Mouse (Mus musculus) right cerebral cortex, postnatal 4 days (tissue): ENCODE measurements around the gene Rab1a.
"Not testable (repeated sequence)": the region's sequence is repeated elsewhere in the genome, so short reads cannot be mapped to it uniquely, and the experiment has no call there.

Experiments
- DNase-seq: peaks from one replicate; pipeline ENCODE4 v3.0.0-alpha.2; 2022

The Rab1a gene

GRCm38 (mm10) chr11:20221671-20222070, 20.4 kb downstream of the Rab1a start:
- DNase-seq, result not testable (repeated sequence)

GRCm38 (mm10) chr11:20224196-20224595, 23.0 kb downstream of the Rab1a start:
- DNase-seq, result no peak

DNA sequence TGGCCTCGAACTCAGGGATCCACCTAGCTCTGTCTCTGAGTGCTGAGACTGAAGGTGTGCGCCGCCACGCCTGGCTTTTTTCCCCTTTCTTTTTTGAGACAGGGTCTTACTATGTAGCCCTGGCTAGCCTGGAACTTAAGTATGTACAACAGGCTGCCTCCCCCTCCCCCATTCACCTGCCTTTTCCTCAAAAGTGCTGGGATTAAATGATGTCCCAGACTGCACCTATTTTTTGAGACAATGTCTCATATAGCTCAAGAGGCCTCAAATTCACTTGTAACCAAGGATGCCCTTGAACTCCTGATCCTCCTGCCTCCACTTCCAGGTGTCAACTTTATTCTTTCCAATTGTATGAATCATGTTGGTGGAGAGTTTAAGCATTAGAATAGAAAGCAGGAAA, 24.7 kb downstream of the Rab1a start:
- DNase-seq, result no peak

- DNase-seq, result no peak
Observed at GRCm38 (mm10) chr11:20228666-20229065, 27.4 kb downstream of the Rab1a start.

DNA sequence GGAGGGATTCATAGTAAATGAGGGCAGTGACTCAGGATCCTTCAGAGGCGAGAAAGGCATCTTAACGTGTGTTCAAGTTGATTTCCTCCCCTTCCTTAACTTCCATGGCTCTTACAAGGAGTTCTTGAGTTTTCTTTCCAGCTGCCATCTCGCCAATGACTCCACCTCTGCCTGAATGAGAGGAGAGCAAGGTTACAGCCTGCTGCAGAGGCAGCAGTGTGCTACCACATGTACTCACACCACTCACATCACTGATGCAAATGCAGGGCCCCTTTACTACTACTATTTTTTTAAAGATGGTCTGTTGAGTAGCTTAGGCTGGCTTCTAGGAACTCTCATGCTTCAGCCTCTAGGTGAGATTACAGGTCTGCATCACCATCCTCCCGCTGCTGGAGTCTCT, 28.1 kb downstream of the Rab1a start:
- no peak for DNase-seq

GRCm38 (mm10) chr11:20230286-20230685, 29.1 kb downstream of the Rab1a start:
- no peak for DNase-seq

GRCm38 (mm10) chr11:20231128-20231878, 30.1 kb downstream of the Rab1a start:
- no peak for DNase-seq

DNA sequence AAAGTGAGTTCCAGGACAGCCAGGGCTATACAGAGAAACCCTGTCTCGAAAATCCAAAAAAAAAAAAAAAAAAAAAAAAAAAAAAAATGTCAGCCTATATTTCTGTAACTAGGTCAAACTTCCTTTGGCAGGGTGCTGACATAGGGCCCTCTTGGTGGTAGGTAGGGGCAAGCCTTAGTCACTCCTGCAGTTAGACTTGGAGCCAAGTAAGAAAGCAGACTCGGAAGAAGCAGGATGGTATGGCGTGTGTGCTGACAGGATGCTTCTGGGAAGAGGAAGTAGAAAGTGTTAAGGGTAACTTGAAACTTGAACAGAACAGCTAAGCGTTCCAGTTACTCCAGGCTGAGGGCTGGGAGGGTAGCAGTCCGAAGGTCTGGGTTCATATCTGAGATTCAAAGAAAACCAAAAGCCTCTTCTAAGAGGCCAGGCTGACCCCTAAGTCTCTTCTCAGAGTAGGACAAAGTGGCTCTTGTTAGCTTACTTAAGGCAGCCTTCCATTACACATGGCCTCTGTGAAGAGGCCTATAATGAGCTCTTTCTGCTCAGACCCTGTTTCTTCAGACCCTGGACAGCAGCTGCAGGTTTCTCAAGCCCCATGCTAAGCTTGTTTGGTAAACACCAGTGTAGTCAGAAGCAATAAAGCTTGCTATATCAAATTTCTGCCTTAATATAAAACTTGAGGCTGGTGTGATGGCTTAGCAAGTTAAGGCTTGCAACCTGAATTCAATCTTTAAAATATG, 31.0 kb downstream of the Rab1a start:
- DNase-seq, result no peak

DNA sequence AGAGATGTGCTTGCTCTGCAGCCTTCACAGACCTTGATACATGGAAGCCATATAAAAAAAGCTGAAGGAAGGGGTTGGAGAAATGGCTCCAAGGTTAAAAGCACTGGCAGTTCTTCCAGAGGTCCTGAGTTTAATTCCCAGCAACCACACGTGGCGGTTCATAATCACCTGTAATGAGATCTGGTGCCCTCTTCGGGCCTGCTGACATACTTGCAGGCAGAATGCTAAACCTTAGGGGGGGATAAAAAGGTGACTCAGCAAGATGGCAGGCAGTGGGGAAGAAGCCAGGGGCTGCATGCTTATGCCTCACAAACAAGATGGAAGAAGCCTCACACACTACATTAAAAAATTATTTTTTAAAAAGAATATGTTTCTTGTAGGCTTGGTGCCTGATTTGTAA, 33.0 kb downstream of the Rab1a start:
- no peak for DNase-seq

DNA sequence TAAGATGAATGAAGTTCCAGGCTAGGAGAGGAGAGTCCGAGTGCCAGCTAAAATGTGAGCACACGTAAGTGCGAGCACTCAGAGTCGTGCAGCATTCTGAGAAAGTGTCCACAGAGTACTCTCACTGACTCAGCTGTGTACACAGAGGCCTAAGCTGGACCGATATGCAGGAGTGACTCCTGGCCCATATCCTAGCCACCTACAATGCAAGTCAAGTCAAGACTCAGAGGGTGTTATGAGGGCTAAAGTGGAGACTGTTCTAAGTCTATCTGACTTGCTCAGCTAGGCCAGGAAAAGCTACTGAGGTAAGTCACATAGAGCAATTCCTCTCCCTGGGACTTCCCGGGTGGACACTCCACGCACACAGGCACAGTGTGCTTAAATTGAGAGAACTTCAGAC, 35.8 kb downstream of the Rab1a start:
- no peak for DNase-seq

DNA sequence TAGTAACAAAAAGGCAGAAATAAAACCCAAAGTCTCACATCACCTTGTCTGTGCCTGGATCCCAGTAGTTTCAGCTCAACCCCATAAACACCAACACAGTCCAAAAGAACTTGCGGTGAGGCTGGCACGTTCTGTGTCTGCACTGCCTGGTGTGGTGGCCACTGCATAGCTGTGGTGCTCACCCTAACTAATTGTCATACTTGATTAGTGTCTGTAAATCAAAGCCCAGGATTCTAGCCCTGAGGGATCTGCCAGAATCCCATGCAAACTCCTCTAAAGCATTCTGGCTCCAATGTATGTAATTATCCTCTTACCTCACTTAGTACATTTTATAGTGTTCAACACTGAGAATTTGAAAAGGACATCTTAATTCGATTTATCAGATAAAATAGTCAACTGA, 36.7 kb downstream of the Rab1a start:
- no peak for DNase-seq

- no peak for DNase-seq
Observed at GRCm38 (mm10) chr11:20239279-20239861, 38.1 kb downstream of the Rab1a start.

DNA sequence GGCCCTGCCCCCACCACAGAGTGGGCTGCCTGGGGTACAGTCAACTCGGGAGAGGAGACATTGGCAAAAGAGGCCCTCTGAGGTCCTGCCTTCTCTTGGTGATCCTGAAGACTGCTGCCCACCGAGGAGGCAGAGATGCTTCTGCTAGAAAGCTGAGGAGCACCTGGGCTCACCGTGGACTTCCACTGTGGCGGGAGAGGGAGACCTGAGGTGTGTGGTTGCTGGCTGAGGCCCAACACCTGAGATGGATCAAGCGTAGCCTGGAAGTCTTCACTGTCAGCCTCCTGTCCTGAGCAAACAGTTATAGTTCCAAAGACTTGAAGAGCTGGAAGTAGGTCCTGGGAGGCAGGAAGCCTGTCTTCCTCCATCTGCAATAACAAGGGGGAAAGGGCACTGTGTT, 39.1 kb downstream of the Rab1a start:
- DNase-seq, result no peak

- DNase-seq, result no peak
Observed at GRCm38 (mm10) chr11:20241311-20241710, 40.1 kb downstream of the Rab1a start.

DNA sequence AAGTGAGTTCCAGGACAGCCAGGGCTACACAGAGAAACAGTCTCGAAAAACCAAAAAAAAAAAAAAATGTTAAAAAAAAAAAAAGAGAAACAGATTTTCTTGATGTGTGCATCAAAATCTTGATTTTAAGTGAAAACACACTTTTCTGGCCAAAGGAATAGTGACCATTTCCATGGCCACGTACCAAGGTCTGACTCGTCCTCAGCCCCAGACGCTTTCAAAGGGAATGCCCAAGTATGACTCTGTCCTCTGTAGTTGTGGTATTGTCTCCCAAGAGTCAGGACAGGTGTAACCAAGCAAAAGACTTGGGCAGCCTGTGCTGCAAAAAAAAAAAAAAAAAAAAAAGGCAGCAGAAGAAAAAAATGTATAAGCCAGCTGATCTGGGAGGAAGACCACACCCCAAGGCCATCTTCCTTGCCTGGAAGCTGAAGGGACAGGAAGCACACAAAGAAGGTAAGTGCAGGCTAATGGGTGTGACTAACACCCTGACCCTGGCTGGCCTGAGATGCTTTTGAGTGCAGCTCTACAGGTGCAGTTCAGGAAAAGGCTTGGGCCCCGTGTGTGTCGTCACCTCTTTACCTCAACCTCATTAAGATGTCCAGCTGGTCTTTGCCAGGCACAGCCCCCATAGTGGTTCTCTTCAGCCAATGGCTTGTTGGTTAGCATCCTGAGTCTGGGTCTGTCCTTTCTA, 41.3 kb downstream of the Rab1a start:
- DNase-seq, result no peak

- DNase-seq, result no peak
Observed at GRCm38 (mm10) chr11:20243214-20243913, 42.1 kb downstream of the Rab1a start.

- DNase-seq, result no peak
Observed at GRCm38 (mm10) chr11:20244336-20245290, 43.4 kb downstream of the Rab1a start.

DNA sequence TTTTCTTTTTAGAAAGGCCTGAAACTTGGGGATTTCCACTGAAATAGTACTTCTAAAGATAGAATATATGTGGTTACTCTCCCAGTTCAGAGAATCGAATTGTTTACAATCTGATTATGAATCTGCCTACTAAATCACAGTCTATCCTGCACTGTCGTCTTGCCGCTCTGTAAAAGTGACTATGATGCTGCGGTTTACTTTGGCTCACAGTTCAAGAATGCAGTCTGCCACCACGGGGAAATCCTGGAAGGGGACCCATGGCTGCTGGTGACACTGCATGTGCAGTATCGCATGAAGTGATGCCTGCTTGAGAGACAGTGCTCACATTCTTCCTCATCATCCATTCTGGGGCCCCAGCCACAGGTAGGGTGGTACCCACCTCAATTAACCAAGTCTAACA, 44.1 kb downstream of the Rab1a start:
- DNase-seq, result no peak

GRCm38 (mm10) chr11:20246616-20247015, 45.4 kb downstream of the Rab1a start:
- no peak for DNase-seq

DNA sequence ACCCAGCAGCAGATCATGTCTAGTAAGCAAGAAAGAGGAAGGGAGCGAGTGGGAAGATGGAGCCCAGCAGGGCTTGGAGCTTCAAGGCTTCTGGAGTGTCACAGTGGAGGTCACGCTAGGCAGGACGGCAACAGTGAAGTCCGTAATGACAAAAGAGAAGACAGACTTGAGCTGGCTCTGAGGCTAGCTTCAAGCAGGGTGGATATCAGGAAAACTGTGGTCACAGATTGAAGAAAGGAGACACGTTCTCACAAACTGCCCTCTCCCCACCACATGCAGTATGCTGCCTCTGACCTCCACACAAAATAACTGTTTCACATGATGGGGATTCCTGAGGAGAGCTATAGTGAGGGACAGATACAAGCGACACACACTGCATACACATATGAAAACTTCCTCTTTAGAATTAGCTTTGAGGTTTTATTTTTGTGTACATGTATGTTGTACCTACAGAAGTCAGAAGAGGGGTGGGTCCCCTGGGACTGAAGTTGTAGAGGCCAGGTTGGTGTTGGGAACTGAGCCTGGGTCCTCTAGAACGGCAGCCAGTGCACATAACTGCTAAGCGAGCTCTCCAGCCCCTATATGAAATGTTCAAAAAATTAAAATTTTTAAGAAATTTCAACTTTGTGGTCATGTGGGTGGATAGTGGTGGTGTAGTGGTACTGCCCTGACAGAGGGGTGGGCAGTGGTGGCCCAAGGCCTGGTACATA, 46.1 kb downstream of the Rab1a start:
- no peak for DNase-seq

- no peak for DNase-seq
Observed at GRCm38 (mm10) chr11:20248277-20248676, 47.0 kb downstream of the Rab1a start.
